Mouse (Mus musculus) midbrain, embryonic 11.5 days (tissue): ENCODE measurements around the gene Dtx3l. TPM values are rescaled to one million over a fixed set of nuclear protein-coding genes. Genes with fewer than 3 reads are reported as not detected.

Source experiments
- ATAC-seq: fragments of 200-750 bp; cut with Nextera tagmentation; 2 replicates; pipeline ENCODE4 v1.8.0; 2017; ENCODE audit warnings: moderate TSS enrichment, moderate library complexity; ENCODE audit not compliant: low FRiP score
- DNase-seq: peaks from one replicate; pipeline ENCODE4 v3.0.0; 2015; ENCODE audit warnings: low spot score; ENCODE audit errors: missing footprints
- H3K27ac ChIP-seq: fragments of 300-500 bp; sonication (generic); 2 replicates; pipeline ENCODE4 v1.5.1; 2014; ENCODE audit warnings: low read depth, low read length
- H3K27me3 ChIP-seq: fragments of 300-500 bp; sonication (generic); 2 replicates; pipeline ENCODE4 v1.6.1; 2014; ENCODE audit warnings: mild to moderate bottlenecking, low read length, moderate library complexity, mixed read lengths; ENCODE audit not compliant: control insufficient read depth, insufficient read depth
- H3K36me3 ChIP-seq: fragments of 300-500 bp; sonication (generic); 2 replicates; pipeline ENCODE4 v1.6.1; 2014; ENCODE audit warnings: mild to moderate bottlenecking, low read length, moderate library complexity, mixed read lengths; ENCODE audit not compliant: control insufficient read depth, insufficient read depth
- H3K4me1 ChIP-seq: fragments of 300-500 bp; sonication (generic); 2 replicates; pipeline ENCODE4 v1.6.1; 2014; ENCODE audit warnings: low read length; ENCODE audit not compliant: control insufficient read depth, insufficient read depth
- H3K4me2 ChIP-seq: fragments of 300-500 bp; sonication (generic); 2 replicates; pipeline ENCODE4 v1.6.1; 2014; ENCODE audit warnings: mild to moderate bottlenecking, moderate library complexity
- H3K4me3 ChIP-seq: fragments of 300-500 bp; sonication (generic); 2 replicates; pipeline ENCODE4 v1.5.1; 2014; ENCODE audit warnings: low read depth, low read length
- H3K9ac ChIP-seq: fragments of 300-500 bp; sonication (generic); 2 replicates; pipeline ENCODE4 v1.6.1; 2014; ENCODE audit warnings: low read length
- H3K9me3 ChIP-seq: fragments of 300-500 bp; sonication (generic); 2 replicates; pipeline ENCODE4 v1.6.1; 2016; ENCODE audit warnings: low read length; ENCODE audit not compliant: control insufficient read depth
- WGBS: fragments of 180-500 bp; shearing (Covaris S2); extraction: QIAGEN DNeasy Blood & Tissue Kit; methylation state at CpG from one replicate; pipeline ENCODE4 v1.1.7; 2014; 5-methylcytosine and 5-hydroxymethylcytosine counted together
- polyA plus RNA-seq: library from polyadenylated mRNA; unstranded; fragments of >200 nt; fragmentation: Nextera tagmentation; extraction: Ambion mirVana; gene quantifications from 2 replicates; pipeline ENCODE4 v1.2.1, GENCODE M21; 2014

Dtx3l gene
- polyA plus RNA-seq, 1 experiment from 2014 or later, result 2.8 TPM

DNA sequence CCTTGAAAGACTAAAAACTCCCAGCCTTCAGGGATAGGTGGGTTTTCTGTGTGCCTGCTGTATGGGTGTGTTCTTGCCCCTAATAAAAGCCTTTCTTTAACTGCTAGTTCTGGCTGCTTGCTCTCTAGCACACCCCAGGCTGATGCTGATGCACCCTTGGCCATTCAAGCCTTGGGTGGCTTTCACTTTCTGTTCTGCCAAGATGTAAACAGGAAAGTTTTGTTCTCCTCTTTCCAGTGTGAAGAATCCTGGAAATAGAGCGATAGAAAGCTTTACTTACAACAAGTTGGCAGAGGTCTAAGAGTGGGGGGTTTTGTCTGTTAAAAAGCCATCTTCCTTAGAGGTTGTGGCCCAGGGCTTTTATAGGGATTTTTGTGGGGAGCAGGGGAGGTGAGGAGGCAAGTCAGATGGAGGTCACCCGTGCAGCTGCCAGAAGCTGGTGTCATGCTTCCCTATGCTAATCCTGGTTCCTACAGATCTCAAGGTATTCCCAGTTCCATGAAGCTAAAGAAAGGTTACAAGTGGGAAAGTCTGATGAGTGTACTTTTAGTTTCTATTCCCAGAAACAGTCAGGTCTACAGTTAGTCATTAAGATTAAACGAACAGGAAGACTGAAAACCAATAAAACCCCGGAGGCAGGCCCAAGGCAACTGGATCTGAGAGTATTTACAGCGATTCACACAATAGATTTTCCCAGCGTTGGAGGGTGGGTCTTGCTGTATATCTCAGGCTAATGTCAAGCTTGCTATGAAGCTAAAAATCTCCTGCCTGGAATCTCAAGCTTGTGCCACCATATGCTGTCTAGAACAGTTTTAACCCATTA lies 20.0 kb downstream of the Dtx3l start:
- Histone ChIP-seq H3K27me3 (no peaks in the 10 kb centered on the region), H3K9ac (no peak overlapping the region), H3K9me3 (no peaks in the 10 kb centered on the region), H3K4me3 (no peak overlapping the region), H3K4me1 (no peaks in the 10 kb centered on the region), H3K27ac (no peak overlapping the region), H3K36me3 (no peaks in the 10 kb centered on the region), H3K4me2 (no peak overlapping the region)
- DNase-seq (no peak), ATAC-seq (no peak)
- 83% methylated on average over 6 of the region's 6 CpGs for WGBS

DNA sequence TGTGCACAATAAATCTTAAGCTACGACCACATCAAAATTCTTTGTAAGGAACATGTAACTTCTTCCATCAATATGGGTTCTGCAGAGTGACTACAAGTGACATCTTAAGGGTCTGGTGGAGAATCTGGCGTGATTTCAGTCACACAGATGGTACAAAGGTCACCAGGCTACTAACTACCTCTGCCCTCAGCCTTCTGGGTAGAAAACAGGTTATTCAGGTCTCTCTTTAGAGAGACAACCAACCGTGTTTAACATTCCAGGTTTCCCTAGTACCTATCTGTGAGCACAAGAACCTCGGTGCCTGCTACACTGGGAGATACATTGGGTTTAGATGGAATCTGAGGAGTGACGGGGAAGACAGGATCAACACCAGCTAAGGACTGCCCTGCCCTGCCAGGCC lies 24.6 kb downstream of the Dtx3l start:
- Histone ChIP-seq H3K4me1 (no peaks in the 10 kb centered on the region), H3K4me2 (no peak overlapping the region), H3K27ac (no peak overlapping the region), H3K27me3 (no peaks in the 10 kb centered on the region), H3K9ac (no peak overlapping the region), H3K9me3 (no peaks in the 10 kb centered on the region), H3K4me3 (no peak overlapping the region), H3K36me3 (no peaks in the 10 kb centered on the region)
- DNase-seq (no peak), ATAC-seq (no peak)
- 72% methylated on average over 5 of the region's 5 CpGs for whole genome bisulfite sequencing

DNA sequence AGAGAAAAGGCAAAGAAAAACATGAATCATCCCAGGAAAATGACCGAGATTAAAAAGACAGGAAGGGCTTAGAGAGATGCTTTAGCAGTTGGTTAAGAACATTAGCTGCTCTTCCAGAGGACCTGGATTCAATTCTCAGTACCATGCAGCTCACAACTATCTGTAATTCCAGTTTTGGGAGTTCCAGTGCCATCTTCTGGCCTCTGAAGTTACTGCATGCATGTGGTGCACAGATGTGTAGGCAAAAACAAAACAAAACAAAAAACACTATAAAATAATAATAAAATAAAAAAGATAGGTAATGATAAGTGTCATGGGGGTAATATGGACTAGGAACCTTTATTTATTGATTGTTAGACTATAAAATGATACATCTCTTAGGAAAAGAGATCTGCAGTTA lies 25.4 kb downstream of the Dtx3l start:
- WGBS, result 71% methylated on average over 1 of the region's 1 CpGs
- peak; percentile 87 for DNase-seq
- H3K9me3 ChIP-seq, result no peaks in the 10 kb centered on the region

DNA sequence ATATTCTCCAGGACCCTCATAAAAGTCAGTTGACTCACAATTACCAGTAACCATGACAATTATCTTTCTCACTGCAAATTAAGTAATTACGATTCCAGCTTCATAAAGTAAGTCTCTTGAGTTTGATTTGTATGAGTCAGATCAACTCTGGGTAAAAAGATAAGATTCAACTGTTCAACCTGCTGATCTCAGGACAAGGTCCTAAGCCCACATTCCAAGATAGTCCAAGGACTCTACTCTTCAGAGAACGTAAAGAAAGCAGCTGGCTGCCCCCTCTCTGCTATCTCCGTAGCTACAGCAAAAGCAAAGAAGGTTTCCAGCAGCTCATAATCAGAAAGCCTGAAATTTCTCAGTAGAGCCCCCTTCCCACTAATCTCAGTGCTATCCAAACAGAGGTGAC lies 27.5 kb downstream of the Dtx3l start:
- H3K9me3 ChIP-seq, result no peaks in the 10 kb centered on the region
- H3K4me1 ChIP-seq, result no peaks in the 10 kb centered on the region
- no peak overlapping the region for H3K9ac ChIP-seq
- ATAC-seq, result no peak
- no peak for DNase-seq
- no peaks in the 10 kb centered on the region for H3K36me3 ChIP-seq
- H3K4me3 ChIP-seq, result no peak overlapping the region
- WGBS, result 79% methylated on average over 3 of the region's 3 CpGs
- no peaks in the 10 kb centered on the region for H3K27me3 ChIP-seq
- H3K4me2 ChIP-seq, result no peak overlapping the region
- H3K27ac ChIP-seq, result no peak overlapping the region

More for the DNA sequence above, 25.4 kb downstream of the Dtx3l start:
- ATAC-seq, result no peak
- Histone ChIP-seq H3K27me3 (no peaks in the 10 kb centered on the region), H3K4me3 (no peak overlapping the region), H3K36me3 (no peaks in the 10 kb centered on the region), H3K4me1 (no peaks in the 10 kb centered on the region), H3K27ac (no peak overlapping the region), H3K4me2 (no peak overlapping the region), H3K9ac (no peak overlapping the region)

- no peaks in the 10 kb centered on the region for H3K4me1 ChIP-seq
- H3K4me2 ChIP-seq, result no peak overlapping the region
- no peak overlapping the region for H3K9ac ChIP-seq
- ATAC-seq (no peak), DNase-seq (no peak)
- WGBS, result 74% methylated on average over 4 of the region's 4 CpGs
- H3K27ac ChIP-seq, result no peak overlapping the region
- H3K36me3 ChIP-seq, result no peaks in the 10 kb centered on the region
- no peak overlapping the region for H3K4me3 ChIP-seq
- H3K27me3 ChIP-seq, result no peaks in the 10 kb centered on the region
- no peaks in the 10 kb centered on the region for H3K9me3 ChIP-seq
Measured at GRCm38 (mm10) chr16:35907432-35908201, 31.3 kb downstream of the Dtx3l start.

DNA sequence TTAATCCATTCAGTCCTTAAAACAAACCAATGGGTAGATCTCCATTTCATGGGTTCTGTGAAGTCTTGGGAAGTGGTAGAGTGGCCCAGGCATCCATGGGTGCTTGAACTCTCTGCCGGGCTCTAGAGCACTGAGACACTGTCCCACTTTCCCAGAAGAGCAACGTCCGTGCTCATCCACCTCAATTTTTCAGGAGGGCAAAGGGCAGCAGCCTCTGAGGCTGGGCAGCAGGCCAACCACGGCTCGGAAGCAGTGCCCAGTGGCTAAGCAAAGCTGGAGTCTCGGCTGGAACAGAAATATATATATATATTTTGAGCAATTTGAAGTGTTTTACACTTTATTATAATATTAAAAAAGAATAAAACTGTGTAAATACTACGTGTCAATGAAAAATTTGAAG lies 32.1 kb downstream of the Dtx3l start:
- H3K36me3 ChIP-seq, result no peaks in the 10 kb centered on the region
- 85% methylated on average over 7 of the region's 7 CpGs for WGBS
- no peak for DNase-seq
- H3K4me1 ChIP-seq, result no peaks in the 10 kb centered on the region
- ATAC-seq, result no peak
- H3K27ac ChIP-seq, result no peak overlapping the region
- H3K9me3 ChIP-seq, result no peaks in the 10 kb centered on the region
- H3K4me2 ChIP-seq, result no peak overlapping the region
- no peak overlapping the region for H3K9ac ChIP-seq
- no peaks in the 10 kb centered on the region for H3K27me3 ChIP-seq
- no peak overlapping the region for H3K4me3 ChIP-seq

GRCm38 (mm10) chr16:35905819-35906485 lies 33.0 kb downstream of the Dtx3l start:
- no peaks in the 10 kb centered on the region for H3K36me3 ChIP-seq
- H3K27me3 ChIP-seq, result no peaks in the 10 kb centered on the region
- 85% methylated on average over 6 of the region's 6 CpGs for WGBS
- no peak for DNase-seq
- H3K4me1 ChIP-seq, result no peaks in the 10 kb centered on the region
- H3K27ac ChIP-seq, result no peak overlapping the region
- no peak for ATAC-seq
- no peak overlapping the region for H3K4me3 ChIP-seq
- H3K9ac ChIP-seq, result no peak overlapping the region
- no peaks in the 10 kb centered on the region for H3K9me3 ChIP-seq
- no peak overlapping the region for H3K4me2 ChIP-seq

DNA sequence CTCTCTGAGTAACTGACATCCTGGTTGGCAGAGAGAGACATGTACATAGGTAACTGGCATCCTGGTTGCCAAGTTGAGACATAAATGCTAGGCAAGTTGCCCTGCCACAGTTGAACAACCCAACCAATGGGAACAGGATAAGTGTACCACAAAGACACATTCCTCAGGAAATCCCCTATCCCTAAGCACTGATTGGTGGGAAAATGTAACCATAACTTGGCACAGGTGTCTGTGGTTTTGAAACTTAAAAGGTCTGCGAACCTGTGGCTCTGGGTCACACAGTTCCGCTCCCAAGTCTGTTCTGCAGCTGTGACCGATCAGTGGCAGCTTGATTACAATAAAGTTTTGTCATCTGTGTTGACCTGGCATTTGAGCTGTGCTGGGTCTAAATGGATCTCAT lies 33.6 kb downstream of the Dtx3l start:
- H3K36me3 ChIP-seq, result no peaks in the 10 kb centered on the region
- no peak overlapping the region for H3K4me2 ChIP-seq
- ATAC-seq, result no peak
- no peaks in the 10 kb centered on the region for H3K4me1 ChIP-seq
- no peaks in the 10 kb centered on the region for H3K27me3 ChIP-seq
- no peak overlapping the region for H3K27ac ChIP-seq
- WGBS, result 90% methylated on average over 3 of the region's 3 CpGs
- DNase-seq, result no peak
- H3K9me3 ChIP-seq, result no peaks in the 10 kb centered on the region
- no peak overlapping the region for H3K9ac ChIP-seq
- no peak overlapping the region for H3K4me3 ChIP-seq
